Mouse (Mus musculus) heart, adult 2 months (tissue): ENCODE results near the gene Timp2.

Experiments used
- CTCF ChIP-seq: fragments of 200-600 bp; IDR thresholded peaks from 2 replicates; pipeline ENCODE4 v1.8.1; 2022; ENCODE audit warnings: antibody characterized with exemption, mild to moderate bottlenecking, moderate library complexity
- EP300 ChIP-seq: fragments of 200-500 bp; IDR thresholded peaks from 2 replicates; pipeline ENCODE4 v1.6.1; 2011; ENCODE audit warnings: low read depth, low read length, control low read depth; ENCODE audit not compliant: insufficient read depth

GRCm38 (mm10) chr11:118295026-118295425 lies 60.5 kb downstream of the Timp2 start:
- no peak for TF ChIP-seq CTCF
- TF ChIP-seq EP300: no peak
